Mouse (Mus musculus) T-helper 17 cell (primary cell): ENCODE measurements around the gene Mthfsd.

Experiments used
- in situ Hi-C, 2 experiments: fragments of 300-600 bp; cut with MboI, MseI; formaldehyde crosslinking; loops; 1 replicate in 1 of 2; 2 replicates in 1 of 2; pipeline ENCODE4 v1.15.1; 2025; ENCODE audit warnings: high pct_unique_total_duplicates in 2 of 2

Gene Mthfsd

DNA sequence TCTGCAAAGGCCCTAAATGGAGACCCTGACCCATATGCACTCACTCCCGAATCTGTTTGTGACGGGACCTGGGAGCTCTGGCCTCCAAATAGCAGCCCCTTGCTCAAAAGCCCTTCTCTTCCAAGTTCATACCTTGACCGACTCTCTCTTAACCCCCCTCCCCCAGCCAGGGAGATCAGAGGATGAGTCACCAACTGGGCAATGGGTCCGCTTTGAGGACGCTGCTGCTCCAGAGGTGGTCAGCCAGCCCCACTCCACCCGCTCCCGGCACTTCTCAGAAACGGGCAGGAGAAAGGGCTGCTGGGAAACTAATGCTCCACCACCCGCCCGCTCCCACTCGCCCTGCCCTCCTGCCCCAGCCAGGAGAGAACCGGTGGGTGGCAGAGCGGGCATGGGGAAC lies 32.3 kb downstream of the Mthfsd start:
- in situ Hi-C loops = loop anchor here (5.0 to 25.0 kb wide), 2 partner anchors 249 to 439 kb away; partner anchors contain the start of gene 1190005I06Rik (in 1 of the 2)

DNA sequence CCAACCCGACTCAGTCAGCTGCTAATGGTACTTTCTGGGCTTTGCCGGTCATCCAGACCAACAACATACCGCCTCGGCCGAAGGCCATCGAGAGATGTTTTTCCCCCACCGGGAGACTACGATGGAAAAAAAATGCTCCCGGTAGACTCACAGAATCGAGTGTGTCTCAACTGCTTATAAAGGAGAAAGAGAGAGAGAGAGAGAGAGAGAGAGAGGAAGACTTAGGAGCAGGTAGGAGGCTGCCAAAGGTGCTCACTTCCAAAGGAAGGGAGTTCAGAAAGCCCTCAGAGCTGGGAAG lies 33.4 kb downstream of the Mthfsd start:
- in situ Hi-C loops = loop anchor here (5.0 to 25.0 kb wide), 2 partner anchors 247 to 437 kb away; partner anchors contain the start of gene 1190005I06Rik (in 1 of the 2)

DNA sequence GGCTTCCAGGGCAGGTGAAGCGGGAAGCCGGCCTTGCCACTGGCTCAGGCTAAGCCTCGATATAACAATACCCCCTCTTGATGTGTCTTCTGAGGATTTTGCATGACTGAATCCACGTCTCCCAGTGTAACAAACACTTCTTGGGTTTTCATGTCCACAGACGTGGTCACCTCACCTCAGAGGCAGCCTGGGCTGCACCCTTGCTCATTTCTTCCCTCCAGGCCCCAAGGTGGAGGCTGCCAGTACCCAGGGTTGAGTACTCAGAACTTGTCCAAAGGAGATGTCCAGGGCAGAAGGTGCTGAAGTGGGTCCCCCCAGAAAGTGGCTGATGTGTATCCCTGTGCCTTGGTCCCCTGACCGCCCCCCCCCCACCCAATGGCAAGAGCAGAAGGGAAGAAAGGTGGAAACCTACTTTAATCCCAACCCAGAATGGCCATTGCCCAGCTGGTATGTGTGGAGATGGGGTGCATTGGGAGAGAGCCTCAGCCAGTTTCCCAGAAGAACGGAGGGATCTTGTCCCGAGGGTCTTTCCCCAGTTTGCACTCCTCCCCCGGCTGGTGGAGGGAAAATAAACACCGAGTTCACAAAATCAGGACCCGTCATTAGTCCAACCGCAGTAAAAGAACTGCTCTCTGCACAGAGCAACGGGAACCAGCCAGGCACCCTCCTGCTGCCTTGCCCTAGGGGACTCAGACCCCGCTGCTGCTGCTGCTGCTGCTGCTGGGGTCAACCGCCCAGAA lies 33.9 kb downstream of the Mthfsd start:
- in situ Hi-C loops = no loop called here

DNA sequence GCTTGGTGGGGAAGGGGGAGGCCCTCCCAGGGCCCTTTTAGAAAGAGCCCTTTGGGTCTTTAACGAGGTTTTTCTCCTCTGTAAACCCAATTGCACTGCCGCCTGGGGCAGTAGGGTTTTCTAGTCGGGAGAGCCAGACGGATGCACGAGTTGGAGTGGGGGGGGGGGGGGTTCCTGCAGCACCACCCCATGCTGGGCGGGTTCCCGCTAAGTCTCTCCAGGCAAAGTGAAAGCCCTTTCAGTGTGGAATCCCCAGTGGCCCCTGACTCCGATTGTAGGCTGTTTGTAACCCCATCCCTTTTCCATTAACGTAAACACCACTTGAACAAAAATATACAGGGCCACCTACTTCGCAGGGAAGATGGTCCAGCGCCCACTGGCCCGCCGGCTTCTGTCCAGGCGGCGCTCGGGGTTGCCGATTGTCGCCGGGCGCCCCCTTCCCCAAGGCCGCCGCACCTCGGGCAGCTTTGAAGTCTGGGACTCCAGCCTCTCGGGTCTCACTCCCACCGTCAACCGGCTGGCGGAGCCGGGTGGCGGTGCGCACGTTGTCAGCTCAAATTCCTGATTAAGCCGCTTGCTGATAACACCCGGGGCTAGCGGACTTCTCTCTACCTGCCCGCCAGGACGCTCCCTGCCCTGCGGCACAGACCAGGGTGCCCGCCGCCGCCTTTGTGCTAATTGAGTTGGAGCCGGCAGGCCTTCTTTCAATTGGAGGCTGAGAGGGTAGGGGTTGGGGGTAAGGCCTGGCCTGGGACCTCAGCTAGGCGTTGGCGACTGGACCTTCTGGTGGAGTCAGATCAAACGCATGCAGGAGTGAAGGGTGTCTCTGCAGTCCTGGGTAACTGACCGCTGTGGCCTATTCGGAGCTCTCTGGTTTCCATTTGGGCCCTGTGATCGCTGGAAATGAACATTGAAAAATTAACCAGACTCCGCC lies 34.8 kb downstream of the Mthfsd start:
- in situ Hi-C loops = no loop called here

DNA sequence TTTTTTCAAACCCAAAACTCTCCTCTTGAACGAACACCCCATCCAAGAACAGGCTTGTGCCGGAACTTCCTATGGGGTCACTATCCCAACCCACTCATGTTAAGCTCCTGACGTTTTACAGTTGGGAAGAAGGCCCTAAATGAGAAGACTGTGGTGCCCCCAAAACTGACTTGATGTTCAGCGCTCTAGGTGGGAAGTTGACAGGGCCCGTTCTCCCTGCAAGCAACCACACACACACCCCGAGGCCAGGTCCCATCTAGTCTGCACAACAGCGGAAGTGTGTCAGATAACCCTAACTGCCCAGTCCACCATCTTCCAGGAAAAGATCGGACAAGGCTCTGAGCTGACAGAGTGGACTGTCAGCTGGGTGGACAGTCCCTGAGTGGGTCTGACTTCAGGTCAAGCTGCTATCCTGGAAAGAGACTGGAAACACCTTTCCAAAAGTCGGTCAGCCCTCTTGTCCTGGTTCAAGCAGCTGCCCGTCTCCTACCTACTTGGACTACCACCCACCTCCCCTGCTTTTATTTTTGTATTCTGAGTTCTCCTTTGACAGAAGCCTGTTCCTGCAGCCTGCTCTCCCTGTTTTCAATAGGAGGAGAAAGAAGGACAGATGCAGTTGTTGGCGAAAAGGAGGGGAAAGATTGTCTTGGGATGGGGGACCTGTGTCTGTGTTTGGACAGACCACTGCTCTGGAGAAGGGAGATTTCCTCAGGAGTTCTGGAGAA lies 35.6 kb downstream of the Mthfsd start:
- in situ Hi-C loops = no loop called here

DNA sequence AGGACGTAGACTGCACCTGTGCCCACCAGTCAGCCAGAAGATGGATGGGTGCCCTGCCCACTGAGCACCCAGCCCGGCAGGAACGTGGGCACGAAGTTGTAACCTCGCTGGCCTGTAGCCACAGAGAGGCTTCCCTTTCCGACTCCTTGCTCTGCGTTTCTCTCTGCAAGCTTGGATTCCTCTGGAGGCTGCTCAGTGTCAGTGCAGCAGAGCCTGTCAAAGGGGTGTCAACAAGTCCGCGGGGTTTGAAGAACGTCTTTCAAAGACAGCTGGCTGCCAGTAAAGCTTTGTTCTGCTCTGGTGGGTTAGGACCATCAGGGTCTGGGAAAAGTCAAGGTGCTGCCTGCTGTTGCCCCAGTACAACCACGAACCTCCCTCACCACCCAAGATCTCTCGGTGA lies 36.7 kb downstream of the Mthfsd start:
- in situ Hi-C loops = no loop called here

DNA sequence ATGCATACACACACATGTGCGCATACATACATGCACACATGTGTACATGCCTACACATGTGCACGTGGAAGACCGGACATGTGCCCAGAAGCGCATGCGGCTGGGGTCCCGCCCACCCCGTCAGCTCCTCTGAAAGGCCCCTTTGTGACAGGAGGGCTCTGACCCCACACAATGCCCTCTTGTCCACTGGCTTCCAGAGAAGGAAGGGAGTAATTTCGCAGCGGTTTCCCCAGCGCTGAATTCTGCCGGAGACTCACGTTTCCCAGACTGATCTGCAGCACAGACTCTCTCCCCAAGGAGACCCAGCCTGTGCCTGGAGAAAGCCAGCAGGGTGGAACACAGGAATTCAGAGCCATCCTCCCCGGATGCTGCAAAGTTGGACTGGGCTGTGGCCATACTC lies 44.5 kb downstream of the Mthfsd start:
- in situ Hi-C loops = no loop called here

DNA sequence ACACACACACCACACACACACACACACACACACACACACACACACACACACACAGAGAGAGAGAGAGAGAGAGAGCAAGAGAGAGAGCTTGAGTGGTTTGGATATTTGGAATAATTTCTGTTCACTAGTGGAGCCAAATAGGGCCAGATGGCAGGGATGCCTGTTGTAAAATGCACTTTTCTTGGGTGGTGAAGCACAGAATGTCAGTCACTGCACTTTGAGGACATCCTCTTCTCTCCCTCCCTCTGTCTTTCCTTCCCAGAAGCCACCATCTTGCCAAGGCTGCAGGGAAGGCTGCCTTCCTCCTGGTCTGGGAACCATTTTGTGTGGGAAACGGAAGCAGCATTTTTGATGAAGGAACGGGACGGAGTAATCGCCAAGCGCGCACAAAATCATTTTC lies 45.7 kb downstream of the Mthfsd start:
- in situ Hi-C loops = no loop called here

DNA sequence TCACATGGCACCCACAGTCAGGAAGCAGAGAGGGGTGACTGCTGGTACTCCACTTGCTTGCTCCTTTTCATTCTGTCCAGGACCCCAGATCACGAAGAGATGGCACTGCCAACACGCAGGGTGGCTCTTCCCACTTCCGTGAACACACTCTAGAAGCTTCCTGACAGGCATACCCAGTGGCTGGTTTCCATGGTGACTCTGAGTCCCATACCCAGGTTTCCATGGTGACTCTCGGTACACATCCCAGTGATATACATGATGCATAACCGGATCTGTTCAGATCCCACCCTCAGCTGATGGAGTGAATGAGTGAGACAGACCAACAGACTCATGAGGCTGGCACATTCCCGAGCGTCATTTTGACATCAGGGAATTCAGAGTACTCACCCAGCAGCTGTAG lies 49.1 kb downstream of the Mthfsd start:
- in situ Hi-C loops = no loop called here

DNA sequence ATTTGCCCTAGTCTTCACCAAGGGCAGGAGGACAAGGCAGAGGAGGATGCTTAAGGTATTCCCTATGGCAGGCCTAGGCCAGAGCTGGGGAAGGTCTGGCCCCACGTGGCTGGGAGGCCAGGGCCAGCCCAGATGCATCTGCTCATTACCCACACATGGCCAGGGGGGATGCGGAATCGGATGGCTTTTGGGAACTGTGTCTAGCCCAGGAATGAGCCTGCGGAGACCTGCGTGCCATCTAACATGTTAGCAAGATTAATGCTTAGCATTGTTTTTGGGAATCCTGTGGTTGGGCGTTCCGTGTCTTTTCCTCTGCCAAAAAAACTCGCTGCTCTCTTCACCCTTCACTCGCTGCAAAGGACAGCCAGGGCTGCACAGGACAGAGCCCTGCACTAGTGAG lies 50.1 kb downstream of the Mthfsd start:
- in situ Hi-C loops = no loop called here

DNA sequence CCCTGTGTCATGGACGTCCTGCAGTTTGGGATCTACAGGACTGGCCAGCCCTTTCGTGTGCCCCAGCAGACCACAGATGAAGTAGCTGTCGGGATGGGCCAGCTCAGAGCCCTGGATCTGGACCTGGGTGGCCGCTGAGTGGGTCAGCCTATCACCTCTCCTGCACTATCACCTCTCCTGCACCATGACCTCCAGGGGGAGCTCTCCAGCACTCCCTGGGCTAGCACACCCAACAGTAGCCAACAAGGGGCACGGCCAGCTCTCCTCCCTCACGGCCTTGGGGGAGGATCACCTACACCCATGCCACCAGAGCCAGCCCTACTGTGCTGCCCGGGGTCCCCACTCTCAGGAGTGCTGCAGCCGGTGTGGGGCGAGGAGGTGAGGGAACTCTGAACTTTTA lies 60.8 kb downstream of the Mthfsd start:
- in situ Hi-C loops = no loop called here

DNA sequence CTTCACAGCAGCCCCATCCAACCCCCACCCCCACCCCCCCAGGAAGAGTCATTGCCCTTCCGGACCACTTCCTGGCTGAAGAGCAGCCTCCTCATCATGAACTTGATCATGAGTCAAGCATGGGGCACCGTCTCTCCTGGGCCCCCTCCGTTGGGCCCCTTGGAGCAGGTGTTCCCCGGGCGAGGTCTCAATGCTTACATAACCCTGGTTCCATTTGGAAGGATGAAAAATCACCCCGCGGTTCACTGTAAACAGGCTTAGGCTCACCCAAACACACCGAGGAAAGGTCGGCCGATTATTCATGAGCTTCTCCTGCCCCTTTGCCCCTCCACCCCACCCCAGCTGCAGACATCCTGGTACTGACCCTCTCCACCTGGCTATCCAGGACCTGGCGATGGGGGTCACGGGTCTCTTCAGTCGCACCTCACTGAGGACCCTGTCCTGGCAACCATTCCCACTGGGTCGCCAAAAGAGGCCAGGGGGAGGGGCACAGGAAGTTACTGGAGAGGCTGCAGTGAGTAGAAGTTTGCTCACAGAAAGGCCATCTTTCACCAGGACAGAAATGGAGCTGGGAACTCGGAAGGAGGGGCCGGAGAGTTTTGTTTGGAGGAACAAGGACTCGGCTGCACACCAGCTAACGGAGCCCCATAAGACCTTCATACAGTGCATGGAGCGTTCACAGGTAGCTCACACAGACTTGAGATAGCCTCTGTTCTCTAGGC lies 64.3 kb downstream of the Mthfsd start:
- in situ Hi-C loops = no loop called here
